Mouse (Mus musculus) heart, embryonic 16.5 days (tissue): Measurements from ENCODE around the gene Fbxo2. TPM values are rescaled to one million over a fixed set of nuclear protein-coding genes. Genes with fewer than 3 reads are reported as not detected.

Source experiments
- ATAC-seq: fragments of 200-750 bp; cut with Nextera tagmentation; replicated peaks from 2 replicates; pipeline ENCODE4 v1.8.0; 2017; ENCODE audit warnings: moderate number of reproducible peaks; ENCODE audit not compliant: insufficient read depth, low FRiP score; ENCODE audit errors: extremely low read depth
- H3K27ac ChIP-seq: fragments of 300-500 bp; sonication (generic); 2 replicates; pipeline ENCODE4 v1.5.1; 2014; ENCODE audit warnings: mild to moderate bottlenecking, low read length, control low read depth, moderate library complexity
- H3K27me3 ChIP-seq: fragments of 300-500 bp; sonication (generic); 2 replicates; pipeline ENCODE4 v1.6.1; 2014; ENCODE audit warnings: low read length, mixed read lengths; ENCODE audit not compliant: control insufficient read depth, insufficient read depth
- H3K36me3 ChIP-seq: fragments of 300-500 bp; sonication (generic); 2 replicates; pipeline ENCODE4 v1.6.1; 2014; ENCODE audit not compliant: control insufficient read depth, insufficient read depth
- H3K4me1 ChIP-seq: fragments of 300-500 bp; sonication (generic); 2 replicates; pipeline ENCODE4 v1.6.1; 2014; ENCODE audit warnings: low read length, mixed read lengths; ENCODE audit not compliant: control insufficient read depth, insufficient read depth
- H3K4me2 ChIP-seq: fragments of 300-500 bp; sonication (generic); 2 replicates; pipeline ENCODE4 v1.6.1; 2014; ENCODE audit warnings: low read depth, mild to moderate bottlenecking, control low read depth, low read length
- H3K4me3 ChIP-seq: fragments of 300-500 bp; sonication (generic); 2 replicates; pipeline ENCODE4 v1.5.1; 2014; ENCODE audit warnings: mild to moderate bottlenecking, control low read depth, low read length
- H3K9ac ChIP-seq: fragments of 300-500 bp; sonication (generic); 2 replicates; pipeline ENCODE4 v1.6.1; 2014; ENCODE audit warnings: low read length, control low read depth
- H3K9me3 ChIP-seq: fragments of 300-500 bp; sonication (generic); replicated peaks from 2 replicates; pipeline ENCODE4 v1.6.1; 2016; ENCODE audit warnings: low read length; ENCODE audit not compliant: control insufficient read depth
- WGBS: fragments of 180-500 bp; shearing (Covaris S2); extraction: QIAGEN DNeasy Blood & Tissue Kit; methylation state at CpG from one replicate; pipeline ENCODE4 v1.1.7; 2014; 5-methylcytosine and 5-hydroxymethylcytosine counted together
- polyA plus RNA-seq: library from polyadenylated mRNA; unstranded; fragments of >200 nt; fragmentation: Nextera tagmentation; extraction: Ambion mirVana; gene quantifications from 2 replicates; pipeline ENCODE4 v1.2.1, GENCODE M21; 2015

Gene Fbxo2
- polyA plus RNA-seq, 1 experiment from 2014 or later, result 0.60 TPM

GRCm38 (mm10) chr4:148151267-148152168, 8.9 kb upstream of the Fbxo2 start, which contains the start of gene Fbxo6:
Gene Fbxo6 (minus strand): TSS chr4:148152140.
- peak within 1 kb of the TSS; percentile 79 for H3K4me3 ChIP-seq
- ATAC-seq, result peak; percentile 89
- H3K36me3 ChIP-seq, result peaks cover 11% of the 10 kb centered on the region; the same call in 1 of the 2 replicates

DNA sequence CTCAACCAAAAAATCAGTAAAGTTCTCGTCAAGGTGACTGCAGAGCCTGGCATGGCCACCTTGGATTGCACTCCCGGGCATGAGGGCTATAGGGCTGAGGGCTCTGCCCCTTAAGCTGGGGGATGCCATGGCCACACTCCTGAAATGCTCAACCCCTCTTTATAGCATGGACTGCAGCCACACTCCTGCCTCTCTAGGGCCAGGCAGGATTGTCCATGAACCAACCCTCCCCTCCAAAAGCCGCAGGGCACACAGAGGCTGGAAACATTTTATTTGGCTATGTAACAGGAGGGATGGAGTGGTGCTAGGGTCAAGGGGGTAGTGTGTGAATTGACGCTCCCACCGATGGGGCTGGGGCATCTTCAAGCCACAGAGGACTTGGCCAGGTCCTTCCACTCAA, 7.9 kb upstream of the Fbxo2 start:
- H3K27ac ChIP-seq, result no peak overlapping the region
- H3K4me3 ChIP-seq, result no peak overlapping the region
- 0 out of 2 replicates have a peak, but pooled peaks cover 2% of the 10 kb centered on the region for H3K4me1 ChIP-seq
- H3K9ac ChIP-seq, result no peak overlapping the region
- no peaks in the 10 kb centered on the region for H3K9me3 ChIP-seq
- H3K36me3 ChIP-seq, result peaks cover 13% of the 10 kb centered on the region; the same call in 1 of the 2 replicates
- ATAC-seq, result no peak
- H3K4me2 ChIP-seq, result no peak overlapping the region
- WGBS, result 84% methylated on average over 5 of the region's 5 CpGs
- no peaks in the 10 kb centered on the region for H3K27me3 ChIP-seq

More at GRCm38 (mm10) chr4:148151267-148152168, 8.9 kb upstream of the Fbxo2 start, which contains the start of gene Fbxo6:
- H3K27me3 ChIP-seq, result no peaks in the 10 kb centered on the region
- 1% methylated on average over 65 of the region's 67 CpGs for WGBS
- H3K9ac ChIP-seq, result peak within 1 kb of the TSS; percentile 90
- peak within 1 kb of the TSS; percentile 94 for H3K27ac ChIP-seq
- H3K4me1 ChIP-seq, result 0 out of 2 replicates have a peak, but pooled peaks cover 2% of the 10 kb centered on the region
- H3K9me3 ChIP-seq, result no peaks in the 10 kb centered on the region
- peak within 1 kb of the TSS; percentile 82 for H3K4me2 ChIP-seq

GRCm38 (mm10) chr4:148154006-148154405, 6.4 kb upstream of the Fbxo2 start:
- no peak overlapping the region for H3K9ac ChIP-seq
- 86% methylated on average over 4 of the region's 4 CpGs for WGBS
- no peak overlapping the region for H3K27ac ChIP-seq
- H3K36me3 ChIP-seq, result peaks cover 13% of the 10 kb centered on the region; the same call in 1 of the 2 replicates
- H3K4me3 ChIP-seq, result no peak overlapping the region
- H3K9me3 ChIP-seq, result no peaks in the 10 kb centered on the region
- ATAC-seq, result no peak
- H3K4me2 ChIP-seq, result no peak overlapping the region
- no peaks in the 10 kb centered on the region for H3K27me3 ChIP-seq
- H3K4me1 ChIP-seq, result peaks cover 12% of the 10 kb centered on the region; the same call in 1 of the 2 replicates

DNA sequence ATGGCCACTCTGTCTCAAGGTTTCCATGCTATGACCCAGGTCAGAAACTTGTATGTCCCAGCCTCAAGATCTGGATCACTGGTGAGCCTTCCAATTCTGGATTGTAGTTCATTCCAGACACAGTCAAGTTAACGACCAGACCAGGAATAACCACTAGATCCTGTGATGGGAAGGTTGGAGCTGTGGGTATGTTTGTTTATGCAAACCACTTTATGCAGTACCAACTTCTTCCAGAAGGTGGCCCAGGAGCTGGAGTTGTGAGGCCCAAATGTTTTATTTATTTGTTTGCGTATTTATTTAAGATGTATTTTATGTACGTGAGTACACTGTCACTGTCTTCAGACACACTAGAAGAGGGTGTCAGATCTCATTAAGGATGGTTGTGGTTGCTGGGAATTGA, 5.4 kb upstream of the Fbxo2 start:
- H3K4me1 ChIP-seq, result peaks cover 14% of the 10 kb centered on the region; the same call in 1 of the 2 replicates
- no peak overlapping the region for H3K27ac ChIP-seq
- H3K36me3 ChIP-seq, result peaks cover 13% of the 10 kb centered on the region; the same call in 1 of the 2 replicates
- no peak for ATAC-seq
- no peak overlapping the region for H3K4me2 ChIP-seq
- no peak overlapping the region for H3K9ac ChIP-seq
- H3K9me3 ChIP-seq, result no peaks in the 10 kb centered on the region
- WGBS, result 58% methylated on average over 3 of the region's 3 CpGs
- no peak overlapping the region for H3K4me3 ChIP-seq
- H3K27me3 ChIP-seq, result no peaks in the 10 kb centered on the region

DNA sequence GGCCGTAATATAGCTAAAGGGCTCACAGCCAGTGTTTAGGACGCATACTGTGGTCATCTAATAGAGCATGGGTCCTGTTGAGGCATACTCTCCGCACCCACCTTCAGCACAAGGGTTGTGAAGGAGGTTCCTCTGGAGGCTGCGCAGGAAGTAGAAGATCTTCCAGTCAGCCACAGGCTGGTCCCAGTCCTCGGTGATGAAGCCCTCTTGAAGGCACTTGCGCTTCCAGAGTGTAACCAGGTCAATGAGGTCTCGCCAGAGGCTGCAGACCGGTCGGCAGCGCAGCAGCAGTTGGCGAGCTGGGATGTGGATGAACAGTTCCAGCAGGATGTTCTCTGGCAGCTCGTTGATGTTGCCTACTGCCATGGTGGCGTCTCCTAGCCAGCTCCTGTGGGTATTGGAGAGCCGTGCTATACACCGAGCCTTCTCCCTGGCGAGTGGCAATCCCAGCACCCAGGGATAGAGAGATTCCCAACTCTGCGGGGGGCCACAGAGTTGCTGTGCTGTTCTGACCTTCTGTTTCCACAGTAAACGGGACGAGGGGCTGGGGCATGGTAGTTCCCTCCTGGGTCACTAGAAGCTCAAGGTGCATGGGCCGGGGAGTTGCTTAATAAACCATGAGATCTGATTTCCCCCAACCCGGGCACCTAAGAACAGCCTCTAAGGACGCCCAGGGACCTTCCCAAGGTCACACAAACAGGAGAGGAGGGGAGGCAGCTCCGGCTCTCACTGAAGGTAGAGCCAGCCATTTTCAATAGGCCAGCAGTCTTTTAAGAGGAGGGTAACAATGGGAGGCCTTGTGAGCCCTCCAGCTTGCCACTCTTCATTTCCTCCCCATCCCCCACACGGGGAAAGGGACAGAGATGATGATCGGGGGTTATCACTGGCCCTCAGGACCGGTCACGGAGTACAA, 1.7 kb upstream of the Fbxo2 start:
- Histone ChIP-seq H3K4me3 (peak overlapping the region; percentile 80), H3K9ac (peak overlapping the region; percentile 80), H3K27me3 (peaks cover 30% of the 10 kb centered on the region), H3K27ac (peak overlapping the region; percentile 70), H3K9me3 (no peaks in the 10 kb centered on the region), H3K4me1 (peaks cover 12% of the 10 kb centered on the region; the same call in 1 of the 2 replicates), H3K4me2 (peak overlapping the region; percentile 89), H3K36me3 (peaks cover 13% of the 10 kb centered on the region; the same call in 1 of the 2 replicates)
- ATAC-seq, result no peak
- WGBS, result 29% methylated on average over 27 of the region's 27 CpGs

- Histone ChIP-seq H3K27me3 (peaks cover 40% of the 10 kb centered on the region), H3K27ac (peak overlapping the region; percentile 70), H3K36me3 (peaks cover 10% of the 10 kb centered on the region; the same call in 1 of the 2 replicates), H3K4me3 (peak overlapping the region; percentile 80), H3K4me2 (peak overlapping the region; percentile 89), H3K4me1 (peaks cover 20% of the 10 kb centered on the region; the same call in 1 of the 2 replicates), H3K9me3 (no peaks in the 10 kb centered on the region), H3K9ac (peak overlapping the region; percentile 80)
- WGBS, result under 1% methylated on average over 47 of the region's 55 CpGs
- ATAC-seq, result peak; percentile 88
These were observed 631 bp upstream of the Fbxo2 start for GRCm38 (mm10) chr4:148159544-148160435.

GRCm38 (mm10) chr4:148164002-148164439, 3.6 kb downstream of the Fbxo2 start:
- 0% methylated on average over 27 of the region's 29 CpGs for WGBS
- H3K27me3 ChIP-seq, result peaks cover 72% of the 10 kb centered on the region
- peak overlapping the region; percentile 72 for H3K4me2 ChIP-seq
- H3K9ac ChIP-seq, result peak overlapping the region; percentile 57; the same call in 1 of the 2 replicates
- H3K4me1 ChIP-seq, result peaks cover 9% of the 10 kb centered on the region; the same call in 1 of the 2 replicates
- no peaks in the 10 kb centered on the region for H3K9me3 ChIP-seq
- no peaks in the 10 kb centered on the region for H3K36me3 ChIP-seq
- ATAC-seq, result peak; percentile 24; the same call in 1 of the 2 replicates
- H3K4me3 ChIP-seq, result peak overlapping the region; percentile 46
- no peak overlapping the region for H3K27ac ChIP-seq

- 2% methylated on average over 16 of the region's 16 CpGs for WGBS
- Histone ChIP-seq H3K4me3 (peak overlapping the region; percentile 46), H3K4me2 (peak overlapping the region; percentile 72), H3K27ac (no peak overlapping the region), H3K9ac (no peak overlapping the region), H3K4me1 (peaks cover 7% of the 10 kb centered on the region; the same call in 1 of the 2 replicates), H3K9me3 (no peaks in the 10 kb centered on the region), H3K36me3 (no peaks in the 10 kb centered on the region), H3K27me3 (peaks cover 74% of the 10 kb centered on the region)
- no peak for ATAC-seq
These were observed 4.0 kb downstream of the Fbxo2 start for GRCm38 (mm10) chr4:148164461-148164860.
